Mouse (Mus musculus) megakaryocyte-erythroid progenitor cell, adult 5-6 weeks (primary cell): ENCODE measurements around the gene Car3. TPM values are rescaled to one million over a fixed set of nuclear protein-coding genes. Genes with fewer than 3 reads are reported as not detected.

ENCODE experiments used
- ATAC-seq: replicated peaks from 2 replicates; pipeline ENCODE4 v1.8.0; 2016; ENCODE audit warnings: mild to moderate bottlenecking, inconsistent platforms; ENCODE audit not compliant: severe bottlenecking, poor library complexity, low FRiP score, low TSS enrichment
- total RNA-seq, 2 experiments: library from RNA; stranded (forward) in 1 of 2; stranded (reverse) in 1 of 2; fragments of 200-1000, 215-1000 nt in 1 of 2; fragments of >200 nt in 1 of 2; fragmentation: Nextera tagmentation in 1 of 2; gene quantifications; 2 replicates each; pipeline ENCODE4 v1.2.3; 2014 to 2017

Gene Car3
- total RNA-seq, 2 experiments from 2014 or later: 4.3 to 4.6 TPM

- ATAC-seq: peak; percentile 77
These were observed 8.1 kb downstream of the Car3 start for GRCm38 (mm10) chr3:14871386-14871785.

- ATAC-seq: no peak
These were observed 11.2 kb downstream of the Car3 start for GRCm38 (mm10) chr3:14874402-14875040.

DNA sequence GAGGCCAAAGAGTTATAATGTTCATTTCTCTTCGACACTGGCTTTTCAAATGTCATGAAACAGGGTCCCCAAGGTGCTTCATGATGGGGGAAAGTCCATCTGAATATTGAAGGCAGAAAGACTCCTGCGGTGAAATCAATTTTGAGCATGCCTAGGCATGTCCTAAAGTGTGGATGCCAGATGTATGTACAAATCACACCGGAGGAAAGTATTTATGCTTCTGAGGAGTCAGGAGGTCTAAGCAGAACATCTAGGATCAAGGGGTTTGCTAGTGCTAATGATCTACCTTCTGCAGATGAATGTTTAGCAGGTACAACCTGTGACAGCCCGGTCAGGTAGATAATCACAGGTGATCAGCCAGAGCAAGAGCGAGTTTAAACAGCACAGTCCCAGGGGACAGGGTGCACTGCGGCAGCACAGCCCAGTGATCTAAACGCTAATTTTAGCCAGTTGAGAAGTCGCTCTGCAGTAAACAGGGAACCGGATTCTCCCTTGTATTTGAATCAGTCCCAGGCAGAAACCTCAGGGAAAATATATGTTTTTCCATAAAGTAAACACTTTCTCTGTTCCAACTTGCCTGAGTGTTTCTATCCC lies 13.1 kb downstream of the Car3 start:
- ATAC-seq: no peak

DNA sequence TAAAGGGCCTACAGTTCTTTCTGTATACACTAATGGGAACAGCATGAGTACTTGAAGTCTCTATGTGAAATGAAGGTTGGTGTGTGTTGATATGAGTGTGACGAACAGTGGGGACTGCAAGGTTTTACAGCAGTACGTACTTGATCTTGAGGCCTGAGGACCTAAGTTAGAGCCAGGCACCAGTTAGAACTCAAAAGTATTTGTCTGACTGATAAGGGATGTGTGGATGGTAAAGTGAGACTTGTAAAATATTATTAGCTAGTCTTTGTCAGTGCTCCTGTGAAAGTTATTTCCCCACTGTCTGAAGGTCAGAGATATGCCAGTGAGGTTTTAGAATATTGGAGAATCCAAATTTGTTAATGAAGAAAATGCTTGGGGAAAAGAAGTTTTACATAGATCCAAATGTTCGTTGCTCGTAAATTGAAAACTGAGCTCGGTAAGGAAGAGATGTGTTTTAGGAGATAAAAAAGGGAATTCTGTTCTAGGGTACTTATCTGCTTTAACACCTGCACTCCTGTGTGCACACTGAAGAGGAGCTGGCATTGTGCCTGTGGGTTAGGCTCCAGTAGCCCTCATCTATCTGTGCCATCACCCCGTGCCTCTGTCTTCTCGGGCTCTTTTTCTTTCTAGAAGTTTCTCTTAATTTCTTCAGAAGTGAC lies 14.1 kb downstream of the Car3 start:
- peak; percentile 70 for ATAC-seq

DNA sequence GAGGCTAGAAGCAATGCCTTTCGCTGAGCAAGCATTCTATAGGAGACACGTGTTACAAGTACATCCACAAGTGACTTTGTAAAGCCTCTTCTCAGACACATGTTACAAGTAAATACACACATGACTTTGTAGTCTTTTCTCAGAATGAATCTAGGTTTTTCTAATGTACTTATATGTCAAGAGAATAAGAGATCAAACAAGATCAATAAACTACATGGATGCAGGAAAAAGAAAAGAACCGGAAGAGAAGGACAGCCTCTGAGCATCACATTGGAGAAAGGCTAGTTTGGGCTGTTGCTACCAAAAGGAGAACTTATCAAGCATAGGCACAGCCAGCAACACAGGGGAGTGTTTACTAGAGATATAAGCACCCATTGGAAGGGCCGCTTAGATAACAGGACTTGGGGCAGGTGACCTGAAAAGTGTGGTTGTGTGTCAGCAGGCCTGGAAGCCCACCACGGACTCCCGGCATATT lies 15.5 kb downstream of the Car3 start:
- peak; percentile 61 for ATAC-seq

DNA sequence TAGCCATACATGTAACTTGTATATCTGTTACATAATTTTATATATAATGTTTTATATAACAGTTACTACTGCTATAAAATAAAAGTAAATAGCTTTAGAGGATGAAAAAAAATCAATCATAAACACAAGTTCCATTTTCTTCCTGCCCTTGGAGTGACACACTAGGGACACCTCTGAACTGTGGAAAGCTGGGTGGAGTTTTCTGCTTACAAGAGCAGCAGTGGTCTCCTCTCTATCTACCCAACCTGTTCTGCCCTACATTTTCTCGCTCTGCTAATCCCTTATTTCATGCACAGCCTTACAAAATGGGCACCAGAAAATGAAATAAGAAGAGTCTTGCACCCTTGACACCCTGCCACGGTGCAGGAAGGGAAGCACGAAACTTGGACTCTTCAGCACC lies 16.0 kb downstream of the Car3 start:
- 0 out of 2 replicates have a peak, but pooled peaks have one; percentile 3 for ATAC-seq

DNA sequence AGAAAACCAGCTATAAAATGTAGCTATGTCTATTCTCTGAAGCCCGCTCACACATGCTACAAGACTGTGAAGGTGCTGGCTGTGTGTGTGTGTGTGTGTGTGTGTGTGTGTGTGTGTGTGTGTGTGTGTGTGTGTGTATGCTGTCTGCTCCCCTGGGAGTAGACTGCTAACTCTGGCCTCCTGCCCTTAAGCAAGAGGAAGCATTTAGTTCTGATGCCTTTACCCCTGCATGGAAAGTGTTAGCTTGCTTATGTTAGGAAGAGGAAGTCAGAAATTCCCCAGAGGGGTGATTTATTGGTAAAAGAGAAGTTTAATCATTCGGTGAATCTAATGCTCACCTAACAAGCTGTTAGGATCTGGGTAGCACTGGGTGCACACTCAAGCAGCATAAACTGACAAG lies 17.0 kb downstream of the Car3 start:
- no peak for ATAC-seq

- ATAC-seq: no peak
These were observed 18.7 kb downstream of the Car3 start for GRCm38 (mm10) chr3:14882005-14882404.

- no peak for ATAC-seq
These were observed 19.4 kb downstream of the Car3 start for GRCm38 (mm10) chr3:14882756-14883155.

DNA sequence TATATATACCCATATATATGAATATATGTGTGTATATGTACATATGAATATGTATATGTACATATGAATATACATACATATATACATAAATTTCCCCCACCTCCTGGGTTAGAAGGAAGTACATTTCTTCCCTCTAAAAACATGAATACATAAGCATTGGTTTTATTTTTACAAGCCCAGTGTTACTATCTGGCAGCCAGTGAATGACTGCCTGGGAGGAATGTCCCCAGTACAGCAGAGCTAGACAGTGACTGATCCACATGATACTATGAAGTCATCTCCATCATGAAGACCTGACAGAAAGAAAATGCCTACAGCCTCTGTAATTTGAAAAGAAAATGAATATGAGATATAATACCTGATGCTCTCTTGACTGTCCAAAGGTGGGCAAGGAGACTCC lies 21.5 kb downstream of the Car3 start:
- no peak for ATAC-seq

DNA sequence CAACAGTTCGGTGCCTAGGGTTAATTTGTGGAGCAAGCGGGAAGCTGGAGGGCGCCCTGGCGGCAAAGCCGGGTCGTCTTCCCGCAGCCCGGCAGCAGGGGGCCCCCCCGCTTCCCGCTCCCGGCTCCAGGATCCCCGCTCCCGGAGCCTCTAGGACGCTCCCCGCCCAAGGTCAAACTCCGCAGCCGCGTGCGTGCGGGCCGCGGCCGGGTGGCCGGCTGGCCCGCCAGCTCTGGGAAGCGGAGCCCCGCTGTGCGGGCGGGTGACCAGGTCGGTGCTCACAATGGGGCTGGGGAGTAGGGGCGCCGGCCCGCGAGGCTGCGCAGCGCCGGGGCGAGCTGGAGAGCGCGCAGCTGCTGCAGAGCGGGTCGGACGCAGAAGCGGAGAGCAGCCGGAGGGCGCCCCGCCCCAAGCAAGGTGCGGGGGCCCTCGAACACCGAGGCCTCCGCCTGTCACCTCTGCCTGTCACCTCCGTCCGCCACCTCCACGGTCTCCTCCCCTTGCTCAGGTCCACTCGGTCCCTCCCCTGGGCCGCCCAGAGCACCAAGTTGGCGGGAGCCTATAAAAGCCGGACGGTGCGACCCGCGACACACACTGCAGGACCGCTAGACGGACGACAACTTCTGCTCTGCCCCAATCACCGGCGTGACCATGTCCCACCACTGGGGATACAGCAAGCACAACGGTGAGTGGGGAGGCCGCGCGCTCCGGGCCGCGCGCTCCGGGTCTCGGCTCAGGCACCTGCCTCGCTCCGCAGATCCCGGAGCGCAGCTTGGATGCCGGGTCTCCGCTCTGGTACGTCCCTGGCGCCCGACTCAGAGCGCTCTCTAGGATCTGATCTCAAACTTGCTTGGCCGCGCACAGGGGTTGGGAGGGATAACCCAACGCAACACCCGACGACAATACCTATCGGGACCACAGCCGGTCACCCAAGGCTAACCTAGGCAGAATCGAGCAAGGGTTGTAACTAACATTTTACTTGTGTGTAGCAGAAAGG lies 23.1 kb downstream of the Car3 start, which contains the start of gene Car2:
Gene Car2 (plus strand): TSS at position 172 of the 997 bp plus-strand sequence.
- peak; percentile 74 for ATAC-seq

GRCm38 (mm10) chr3:14887134-14887666 lies 23.9 kb downstream of the Car3 start:
- peak; percentile 5; the same call in 1 of the 2 replicates for ATAC-seq

DNA sequence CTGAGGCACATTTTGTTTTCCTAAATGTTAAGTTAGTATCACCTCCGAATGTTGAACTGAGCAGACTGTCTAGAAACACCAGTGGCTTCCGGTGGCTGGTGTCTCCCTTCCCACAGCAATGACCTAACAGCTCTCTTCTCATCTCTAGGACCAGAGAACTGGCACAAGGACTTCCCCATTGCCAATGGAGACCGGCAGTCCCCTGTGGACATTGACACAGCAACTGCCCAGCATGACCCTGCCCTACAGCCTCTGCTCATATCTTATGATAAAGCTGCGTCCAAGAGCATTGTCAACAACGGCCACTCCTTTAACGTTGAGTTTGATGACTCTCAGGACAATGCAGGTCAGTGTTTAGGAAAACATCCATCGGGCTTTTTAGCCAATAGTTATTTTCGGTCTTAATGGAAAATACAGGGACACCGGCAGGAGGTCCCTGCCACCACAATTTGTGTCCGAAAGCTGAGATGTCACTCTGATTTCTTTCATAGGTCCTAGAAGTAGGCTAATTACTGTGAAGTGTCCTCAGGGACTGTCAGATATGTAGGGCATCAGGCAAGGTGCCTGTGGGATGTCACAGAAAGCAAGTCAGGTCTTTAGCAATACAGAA lies 24.5 kb downstream of the Car3 start:
- no peak for ATAC-seq

GRCm38 (mm10) chr3:14888549-14888948 lies 25.2 kb downstream of the Car3 start:
- no peak for ATAC-seq

- no peak for ATAC-seq
These were observed 25.8 kb downstream of the Car3 start for GRCm38 (mm10) chr3:14889085-14889484.

- peak; percentile 25 for ATAC-seq
These were observed 26.6 kb downstream of the Car3 start for GRCm38 (mm10) chr3:14889716-14890409.

DNA sequence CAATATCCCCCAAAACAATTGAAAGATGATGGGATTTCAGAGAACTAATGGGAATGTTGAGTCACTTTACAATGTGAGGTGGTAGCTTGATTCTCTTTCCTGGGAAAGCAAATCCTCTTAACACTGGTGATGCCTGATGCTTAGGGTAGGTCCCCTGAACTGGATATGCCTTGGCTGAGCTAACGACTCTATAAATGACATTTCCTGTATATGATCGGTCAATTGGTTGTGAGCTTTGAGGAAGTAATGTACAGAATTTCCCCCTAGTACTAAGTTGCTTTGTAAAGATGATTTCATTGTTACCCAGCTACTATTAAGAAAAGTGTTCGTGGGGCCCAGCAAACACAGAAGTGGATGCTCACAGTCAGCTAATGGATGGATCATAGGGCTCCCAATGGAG lies 29.7 kb downstream of the Car3 start:
- ATAC-seq: no peak

GRCm38 (mm10) chr3:14893700-14894099 lies 30.4 kb downstream of the Car3 start:
- ATAC-seq: no peak
